Mouse (Mus musculus) layer of hippocampus, adult 8-10 months (tissue): Measurements from ENCODE around the gene Gli3. TPM values are rescaled to one million over a fixed set of nuclear protein-coding genes. Genes with fewer than 3 reads are reported as not detected.

Source experiments
- DNase-seq, 2 experiments: peaks; one replicate each; pipeline ENCODE4 v3.0.0; 2022; ENCODE audit warnings: low spot score in 2 of 2
- total RNA-seq, 4 experiments: library from RNA; stranded (reverse); gene quantifications; 2 replicates each; pipeline ENCODE4 v1.2.4; 2022

Gli3 gene
- 10 to 100 TPM in 3 of 4 experiments, 1 to 10 TPM in 1; 9.6 to 10.2 (median 10.2) TPM for total RNA-seq

DNA sequence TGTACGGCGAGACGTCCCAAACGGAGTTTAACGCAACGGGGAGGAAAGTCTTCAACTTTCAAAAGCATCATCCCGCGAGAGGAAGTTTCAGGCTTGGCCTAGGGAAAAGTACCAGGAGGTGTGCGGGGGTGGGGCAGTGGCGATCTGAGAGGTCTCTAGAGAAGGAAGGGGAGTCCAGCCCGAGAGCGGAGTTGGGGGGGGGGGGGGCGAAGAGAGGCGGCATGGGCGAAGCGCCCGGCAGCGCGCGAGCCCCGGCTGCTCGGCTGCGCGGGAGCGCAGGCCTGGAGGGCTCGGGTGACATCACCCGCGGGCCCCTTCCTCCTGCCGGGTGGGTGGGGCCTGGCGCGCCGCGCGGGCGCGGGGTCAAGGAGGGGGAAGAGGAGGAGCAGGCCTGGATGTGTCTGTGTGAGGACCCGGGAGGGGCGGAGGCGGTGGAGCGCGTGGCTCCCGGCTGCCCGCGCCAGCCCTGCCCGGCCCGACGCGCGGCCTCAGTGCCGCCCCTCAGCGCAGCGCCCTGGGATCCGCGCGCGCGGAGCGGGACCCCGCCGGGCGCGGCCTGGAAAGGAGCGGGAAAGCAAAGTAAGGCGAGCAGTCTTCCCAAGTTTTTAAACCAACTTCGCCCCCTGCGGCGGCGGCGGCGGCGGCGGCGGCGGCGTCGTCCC, at the start of gene Gli3:
Gli3 (plus strand) TSS at position 406 of the 662 bp plus-strand sequence.
- DNase-seq: peak; percentile 18 to 27

DNA sequence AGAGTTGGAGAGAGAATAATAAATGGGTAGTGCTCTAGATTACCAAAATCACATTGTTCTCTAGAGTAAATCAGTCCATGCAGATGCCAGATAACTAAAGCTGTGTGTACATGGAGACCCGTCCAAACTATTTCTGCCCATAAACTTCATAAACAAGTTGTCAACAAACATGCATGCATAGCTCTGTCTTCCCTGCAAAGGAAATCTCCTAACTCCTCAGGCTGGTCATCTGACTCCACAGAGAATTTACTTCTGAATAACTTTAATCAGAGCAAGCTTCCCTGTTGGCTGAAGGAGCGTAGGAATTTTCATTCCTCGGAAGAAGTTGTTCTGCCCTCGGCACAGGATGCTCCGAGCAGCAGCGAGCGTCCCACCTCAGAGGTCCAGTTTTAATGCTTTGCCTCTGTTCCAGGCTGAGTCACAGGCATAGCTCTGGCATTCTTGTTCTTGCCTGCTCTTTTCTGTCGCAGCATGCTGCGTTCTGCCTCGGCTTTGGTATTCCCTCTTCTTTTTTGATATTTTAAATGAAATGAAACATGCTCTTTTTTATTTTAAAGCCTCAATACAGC, 41.8 kb upstream of the Gli3 start:
- DNase-seq: no peak

DNA sequence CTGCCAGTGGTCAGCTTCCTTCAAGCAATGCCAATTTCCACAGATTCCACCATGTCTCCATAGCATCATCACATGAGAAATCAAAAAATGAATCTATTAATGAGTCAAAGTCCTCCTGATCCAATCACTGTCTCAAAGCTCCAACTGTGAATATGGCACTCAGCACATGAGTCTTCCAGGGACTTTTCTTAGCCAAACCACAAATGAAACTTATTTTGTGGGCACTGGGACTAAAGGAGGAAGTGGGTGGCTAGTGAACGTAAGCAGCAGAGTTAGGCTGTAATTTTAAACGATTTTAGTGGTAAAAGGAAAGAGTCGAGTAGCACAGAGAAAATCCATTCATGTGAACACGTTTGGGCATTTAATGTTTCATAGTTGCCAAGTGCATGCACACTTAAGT, 21.0 kb upstream of the Gli3 start:
- DNase-seq: no peak

DNA sequence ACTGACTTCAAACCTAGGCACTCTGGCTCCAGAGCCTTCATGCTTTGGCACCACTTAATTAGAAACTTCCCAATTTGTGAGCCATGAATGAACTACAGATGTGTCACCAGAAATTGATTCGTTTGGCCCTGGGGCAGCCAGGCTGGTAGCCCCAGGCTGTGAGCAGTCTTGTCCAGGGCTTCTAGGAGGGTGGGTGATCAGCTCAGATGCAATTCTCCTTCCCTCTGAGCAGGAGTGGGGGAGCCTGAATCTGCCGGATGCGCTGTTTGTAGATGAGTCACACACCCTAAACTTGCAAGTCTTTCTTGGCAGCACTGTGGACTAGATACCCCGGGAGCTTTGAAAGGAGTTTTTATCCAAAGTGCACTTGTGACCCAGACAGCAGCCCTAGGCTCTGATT, 18.7 kb upstream of the Gli3 start:
- no peak for DNase-seq

DNA sequence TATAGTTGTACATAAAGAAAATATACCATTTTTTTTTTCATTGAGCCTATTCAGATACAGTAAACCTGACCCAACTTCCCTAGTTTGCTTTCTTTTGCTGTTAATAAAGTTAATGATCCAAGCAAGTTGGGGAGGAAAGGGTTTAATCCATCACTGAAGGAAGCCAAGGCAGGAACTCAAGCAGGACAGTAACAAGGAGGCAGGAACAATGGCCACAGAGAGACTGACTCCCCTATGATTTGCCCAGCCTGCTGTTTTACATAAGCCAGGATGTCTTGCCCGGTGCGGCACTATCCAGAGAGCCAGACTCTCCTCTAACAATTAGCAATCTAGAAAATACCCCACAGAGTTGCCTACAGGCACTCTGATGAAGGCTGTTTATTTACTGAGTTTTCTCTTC, 17.4 kb upstream of the Gli3 start:
- DNase-seq: no peak

DNA sequence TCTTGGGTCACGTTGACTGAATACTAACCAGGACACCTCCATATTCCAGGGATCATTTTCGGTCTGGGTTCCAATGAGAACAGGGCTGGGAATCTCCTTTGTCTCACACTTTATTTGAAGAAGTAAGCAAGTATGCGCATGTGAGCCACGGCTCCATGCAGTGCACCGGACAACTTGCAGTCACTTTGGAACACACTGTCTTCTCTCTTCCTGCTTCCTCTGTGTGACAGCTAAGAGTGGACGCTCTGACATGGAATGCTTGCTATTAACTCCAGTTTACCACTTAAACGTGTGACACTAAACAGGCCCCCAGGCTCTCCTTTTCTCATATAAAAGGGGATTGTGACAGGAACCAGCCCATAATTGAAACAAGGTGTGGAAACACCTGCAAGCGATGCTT, 17.0 kb upstream of the Gli3 start:
- no peak for DNase-seq

GRCm38 (mm10) chr13:15446782-15447564, 16.1 kb upstream of the Gli3 start:
- DNase-seq: no peak

- no peak for DNase-seq
Observed at GRCm38 (mm10) chr13:15450941-15451340, 12.1 kb upstream of the Gli3 start.

DNA sequence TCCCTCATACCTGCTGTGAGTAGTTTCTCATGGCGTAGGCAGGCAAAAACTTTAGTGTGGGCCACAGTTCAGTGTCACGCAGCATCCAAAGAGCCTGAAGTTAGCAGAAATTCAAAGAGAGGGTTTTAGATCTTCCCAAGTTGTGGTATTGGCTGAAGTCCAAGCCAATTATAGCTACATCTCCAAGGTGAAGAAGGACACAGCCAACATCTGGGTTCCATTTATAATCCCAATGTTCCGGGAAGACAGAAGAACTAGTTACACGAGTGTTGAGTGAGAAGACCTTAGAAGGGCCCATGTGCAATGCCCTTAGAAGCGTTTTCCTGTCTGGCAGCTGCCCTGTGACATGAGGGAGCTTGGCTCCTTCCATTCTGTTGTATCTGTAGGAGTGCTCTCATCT, 5.2 kb upstream of the Gli3 start:
- no peak for DNase-seq

DNA sequence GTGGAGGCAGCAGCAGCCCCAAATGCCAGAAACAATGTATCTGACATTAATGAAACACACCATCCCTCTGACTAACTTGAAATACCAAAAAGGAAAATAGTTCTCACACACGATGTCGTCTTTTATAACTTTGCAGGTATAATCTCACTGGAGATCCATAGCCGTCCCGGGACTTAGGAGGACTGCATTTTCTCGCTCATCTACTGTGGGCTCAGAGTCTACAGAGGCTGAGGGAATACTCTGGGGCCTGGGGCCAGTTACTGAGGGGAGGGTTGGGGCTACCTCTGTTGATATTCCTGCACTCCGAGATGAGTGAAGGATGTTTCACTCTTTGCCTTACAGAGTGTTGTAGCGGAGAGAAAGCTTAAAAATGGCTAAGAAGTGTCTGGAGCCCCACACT, 1.1 kb upstream of the Gli3 start:
- DNase-seq: no peak

DNA sequence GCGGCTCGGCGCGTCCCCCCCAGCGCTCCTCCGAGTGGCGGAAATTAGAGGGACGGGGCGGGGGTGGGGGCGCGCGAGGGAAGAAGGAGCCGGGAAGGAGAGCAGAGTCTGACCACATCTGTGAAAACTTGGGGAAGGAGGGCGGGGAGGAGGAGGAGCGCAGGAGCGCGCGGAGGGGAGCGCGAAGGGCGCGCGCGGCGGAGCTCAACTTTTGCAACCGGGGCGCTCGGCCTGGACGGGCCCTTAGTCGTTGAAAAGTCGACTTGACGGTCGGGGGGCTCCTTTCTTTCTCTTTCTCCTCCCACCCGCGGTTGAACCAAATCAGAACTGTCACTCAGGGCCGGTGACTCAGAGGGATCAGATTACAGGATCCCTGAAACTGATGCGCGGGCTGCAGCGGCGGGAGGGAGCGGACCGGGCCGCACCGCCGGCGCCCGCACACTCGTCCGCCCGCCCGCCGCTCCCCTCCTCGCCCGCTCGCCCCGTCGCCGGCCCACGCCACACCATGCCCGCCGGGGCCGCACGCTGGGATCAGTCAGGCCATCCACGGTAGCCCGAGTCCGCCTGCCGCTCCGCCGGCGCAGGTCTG, 551 bp downstream of the Gli3 start:
- DNase-seq: no peak

DNA sequence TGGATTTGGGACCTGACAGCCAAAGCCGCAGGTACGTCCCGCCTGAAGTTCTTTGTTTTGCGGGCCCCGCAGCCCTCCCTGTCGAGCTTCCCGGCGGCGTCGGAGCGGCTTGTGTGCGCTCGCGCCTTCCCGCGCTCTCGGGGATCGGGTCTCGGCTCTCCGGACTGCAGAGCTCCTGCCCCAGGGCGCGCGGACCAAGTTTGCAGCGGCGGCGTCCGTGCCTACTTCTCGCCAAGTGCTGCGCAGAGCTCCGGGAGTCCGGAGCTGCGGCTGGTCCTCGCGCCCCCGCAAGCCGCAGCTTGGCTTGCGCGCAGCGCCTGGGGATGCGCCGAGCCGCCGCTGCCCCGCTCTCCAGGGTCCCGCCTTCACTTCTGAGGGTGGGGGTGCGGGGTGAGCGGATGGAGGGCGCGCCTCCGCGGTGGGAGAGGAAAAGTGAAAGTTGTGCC, 1.1 kb downstream of the Gli3 start:
- no peak for DNase-seq

GRCm38 (mm10) chr13:15464741-15465250, 1.8 kb downstream of the Gli3 start:
- no peak for DNase-seq

DNA sequence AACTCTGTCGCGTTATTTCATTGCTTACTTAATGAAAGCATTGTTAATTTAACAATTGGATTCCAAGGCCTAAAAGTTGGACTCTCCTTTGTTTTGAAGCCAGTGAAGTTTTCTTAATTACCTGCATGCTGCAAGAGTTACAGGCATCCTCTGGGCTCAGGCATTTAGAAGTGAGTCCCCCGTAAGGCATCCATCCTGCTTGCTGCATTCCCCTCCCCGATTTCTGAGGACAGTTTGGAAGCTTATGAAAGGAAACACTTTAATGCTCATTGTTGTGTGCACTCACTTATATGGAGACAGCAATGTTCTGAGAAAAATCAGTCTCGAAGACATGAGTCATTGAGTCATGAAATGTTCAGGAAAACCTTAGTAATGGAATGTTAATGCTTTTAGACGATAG, 3.5 kb downstream of the Gli3 start:
- no peak for DNase-seq

DNA sequence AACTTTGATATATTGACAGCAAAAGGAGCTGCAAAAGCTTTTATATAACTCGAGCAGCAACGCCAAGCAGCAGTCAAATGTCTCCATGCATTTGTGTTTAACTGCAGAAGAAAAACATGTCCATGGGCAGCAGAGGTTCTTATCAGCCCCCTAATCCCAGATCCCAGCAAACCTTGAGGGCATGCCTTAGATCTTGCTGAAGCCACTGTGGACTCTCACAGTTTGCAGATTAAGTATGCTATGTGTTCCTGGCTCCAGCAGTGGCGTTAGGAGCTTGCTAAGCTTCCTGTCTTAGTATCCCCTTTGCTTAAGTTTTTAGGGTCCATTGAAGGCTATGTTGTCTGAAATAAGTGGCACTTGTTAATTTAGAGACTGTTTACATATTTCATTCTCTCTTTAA, 4.4 kb downstream of the Gli3 start:
- no peak for DNase-seq

DNA sequence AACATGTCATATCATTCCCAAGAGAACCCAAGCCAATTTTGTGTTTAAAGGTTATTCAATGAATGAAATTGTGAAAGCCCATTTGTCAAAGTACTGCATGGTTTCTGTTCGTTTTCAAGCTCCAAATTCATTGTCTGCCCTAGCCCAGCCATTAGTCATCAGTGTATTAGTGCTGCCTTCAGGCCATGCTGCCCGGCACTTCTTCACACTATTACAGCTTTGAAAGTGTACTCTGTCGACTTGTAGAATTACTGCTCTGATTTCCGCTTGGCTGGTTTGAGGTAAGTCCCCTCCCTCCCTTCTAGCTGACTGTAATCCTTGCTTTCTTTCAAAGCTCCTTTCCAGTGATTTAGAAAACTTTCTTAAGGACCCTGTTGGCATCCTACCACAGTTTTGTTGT, 5.4 kb downstream of the Gli3 start:
- DNase-seq: no peak

DNA sequence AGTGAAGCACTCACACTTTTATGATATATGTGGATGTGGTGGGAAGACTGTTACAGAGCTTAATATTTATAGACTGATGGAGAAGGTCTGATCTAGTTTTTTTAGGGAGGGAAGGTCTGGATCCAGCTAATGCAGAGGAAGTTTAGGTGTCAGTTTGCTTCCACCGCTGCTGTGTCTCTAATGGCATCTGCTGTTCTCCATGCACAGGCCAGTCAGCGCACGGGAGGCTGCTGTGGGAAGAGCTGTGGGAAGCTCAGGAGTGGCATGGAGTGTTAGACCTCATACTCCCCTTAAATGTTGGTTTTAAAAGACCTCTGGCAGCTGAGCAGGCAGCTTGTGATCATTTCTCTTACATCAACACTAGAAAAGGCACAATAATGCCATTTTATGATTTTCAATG, 7.0 kb downstream of the Gli3 start:
- no peak for DNase-seq

DNA sequence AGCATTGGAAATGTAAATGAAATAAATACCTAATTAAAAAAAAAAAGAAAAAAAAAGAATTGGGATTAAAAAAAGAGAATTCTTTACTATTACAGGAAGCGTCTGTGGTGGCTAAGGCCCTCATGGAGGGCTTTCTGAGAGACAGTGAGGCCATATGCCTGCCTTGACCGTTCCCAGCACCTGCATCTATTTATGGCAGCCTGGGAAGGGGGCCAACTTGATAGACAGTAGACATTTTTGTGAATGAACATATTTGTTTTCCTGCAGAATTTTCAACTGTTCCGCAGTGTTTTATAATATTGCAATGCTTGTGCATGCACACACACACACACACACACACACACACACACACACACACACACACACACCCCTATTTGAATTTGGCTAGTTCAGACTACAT, 9.7 kb downstream of the Gli3 start:
- no peak for DNase-seq

DNA sequence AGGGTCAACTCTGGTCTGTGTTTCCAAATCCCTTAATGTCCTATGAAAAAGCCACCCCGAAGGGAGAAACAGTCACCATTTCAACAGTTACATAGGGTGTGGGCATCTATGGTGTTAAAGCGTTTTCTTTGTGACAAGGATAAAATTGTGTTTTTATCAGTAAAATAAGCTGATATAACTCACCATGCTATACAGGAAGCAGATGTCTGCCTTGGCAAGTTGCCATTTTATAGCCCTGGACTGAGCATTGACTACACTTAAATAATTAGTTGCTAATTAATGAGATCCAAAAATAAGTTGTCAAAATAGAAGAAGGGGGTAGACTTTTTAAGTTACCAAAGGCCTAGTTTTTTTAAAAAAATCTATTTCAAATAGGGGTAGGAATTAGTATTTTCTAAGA, 11.4 kb downstream of the Gli3 start:
- DNase-seq: no peak

DNA sequence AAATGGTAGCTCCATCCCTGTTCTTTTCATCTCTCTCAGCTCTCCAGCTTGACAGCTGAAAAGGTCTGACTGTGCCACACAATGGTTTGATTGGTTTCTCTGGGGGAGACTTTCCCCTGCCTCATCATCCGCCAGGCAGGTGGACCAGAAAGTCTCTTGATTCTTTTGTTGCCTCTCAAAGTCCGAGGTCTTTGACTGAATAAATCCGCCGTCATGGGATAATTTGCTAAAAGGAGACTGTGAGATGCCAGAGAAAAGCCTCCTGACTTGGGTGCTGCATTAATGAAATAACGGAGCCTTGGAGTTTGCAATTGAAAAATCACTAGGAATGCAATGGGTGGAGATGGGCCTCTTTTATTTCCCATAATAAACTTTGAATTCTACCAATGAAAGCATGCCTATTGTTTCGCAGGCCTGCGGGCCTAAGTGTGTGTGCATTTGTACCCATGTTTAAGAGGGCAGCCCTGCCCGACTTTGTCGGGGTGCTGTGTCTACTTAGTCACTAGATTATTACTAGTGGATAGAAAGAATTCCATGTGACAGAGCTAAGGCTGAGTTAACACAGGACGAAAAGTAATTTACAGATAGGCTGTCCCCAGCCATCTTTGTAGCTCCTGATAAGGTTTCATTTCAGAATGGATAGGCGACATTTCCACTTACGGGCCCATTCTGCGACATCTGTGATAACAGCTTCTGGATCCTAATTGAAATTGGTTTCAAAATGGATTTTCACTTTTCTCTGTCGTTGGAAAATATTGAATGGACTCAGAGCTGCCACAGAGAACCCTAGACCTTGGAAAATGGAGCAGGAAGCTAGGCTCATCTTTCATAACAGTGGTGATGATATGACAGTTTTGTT, 23.2 kb downstream of the Gli3 start:
- DNase-seq: no peak

GRCm38 (mm10) chr13:15487334-15487733, 24.3 kb downstream of the Gli3 start:
- no peak for DNase-seq
